In genomic region chr13:109268659-109269322, GRCm38 (mm10) we compare ENCODE assay signal across 13 mouse cellular contexts.
"Had no signal": no experiment of that assay in that cellular context is flagged by ENCODE, and none has a peak within 500 bp of the region (broad histone marks: within the 10 kb centered on the region; RNA-seq: fewer than 3 reads in every experiment).

No protein-coding gene starts in this region.

- H3K27me3 ChIP-seq: midbrain, embryonic 12.5 days; neural tube, embryonic 12.5 days had no signal

- H3K36me3 ChIP-seq: midbrain, embryonic 10.5 days; midbrain, embryonic 12.5 days; neural tube, embryonic 12.5 days had no signal

- H3K4me1 ChIP-seq: midbrain, embryonic 12.5 days; neural tube, embryonic 12.5 days had no signal

- H3K27ac ChIP-seq: liver, embryonic 14.5 days; midbrain, embryonic 10.5 days; midbrain, embryonic 12.5 days; neural tube, embryonic 12.5 days had no signal

- H3K9ac ChIP-seq: liver, embryonic 14.5 days; lung, embryonic 14.5 days; midbrain, embryonic 12.5 days; neural tube, embryonic 12.5 days had no signal

- H3K4me3 ChIP-seq: midbrain, embryonic 10.5 days; midbrain, embryonic 12.5 days; neural tube, embryonic 12.5 days had no signal

- H3K4me2 ChIP-seq: lung, embryonic 14.5 days; midbrain, embryonic 12.5 days; neural tube, embryonic 12.5 days had no signal

- DNase-seq: lung, adult 18-20 months; lung, embryonic 14.5 days; lung, postnatal 10 days; lung, postnatal 4 days; right cerebral cortex, postnatal 14 days; spleen, adult 18-20 months; thymus, adult 18-20 months; thymus, postnatal 14 days; thymus, postnatal 36 days had no signal

- H3K9me3 ChIP-seq: midbrain, embryonic 10.5 days; midbrain, embryonic 12.5 days; neural tube, embryonic 12.5 days had no signal
